Mouse (Mus musculus) kidney, postnatal 0 days (tissue): Measurements from ENCODE around the gene Hpcal1. TPM values are rescaled to one million over a fixed set of nuclear protein-coding genes. Genes with fewer than 3 reads are reported as not detected.
A peak's percentile ranks its signal among the peaks of the same experiment; 100 is the strongest.
"Not testable (repeated sequence)": the region's sequence is repeated elsewhere in the genome, so short reads cannot be mapped to it uniquely, and the experiment has no call there.

Experiments
- ATAC-seq: fragments of 200-750 bp; cut with Nextera tagmentation; replicated peaks from 2 replicates; pipeline ENCODE4 v1.8.0; 2017; ENCODE audit warnings: low read depth, moderate number of reproducible peaks, moderate TSS enrichment, moderate library complexity; ENCODE audit not compliant: low FRiP score
- DNase-seq: peaks from one replicate; pipeline ENCODE4 v3.0.0-alpha.2; 2016; ENCODE audit warnings: low spot score
- H3K27ac ChIP-seq: fragments of 300-500 bp; sonication (generic); 2 replicates; pipeline ENCODE4 v1.5.1; 2014; ENCODE audit warnings: mild to moderate bottlenecking
- H3K27me3 ChIP-seq: fragments of 300-500 bp; sonication (generic); 2 replicates; pipeline ENCODE4 v1.6.1; 2014; ENCODE audit warnings: low read length, mixed read lengths; ENCODE audit not compliant: insufficient read depth
- H3K36me3 ChIP-seq: fragments of 300-500 bp; sonication (generic); 2 replicates; pipeline ENCODE4 v1.6.1; 2014; ENCODE audit warnings: low read length, mixed read lengths; ENCODE audit not compliant: insufficient read depth
- H3K4me1 ChIP-seq: fragments of 300-500 bp; sonication (generic); replicated peaks from 2 replicates; pipeline ENCODE4 v1.6.1; 2014; ENCODE audit warnings: antibody characterized with exemption, low read length, mixed read lengths; ENCODE audit not compliant: insufficient read depth
- H3K4me2 ChIP-seq: fragments of 300-500 bp; sonication (generic); 2 replicates; pipeline ENCODE4 v1.6.1; 2014; ENCODE audit warnings: mild to moderate bottlenecking, low read length, moderate library complexity, mixed read lengths
- H3K4me3 ChIP-seq: fragments of 300-500 bp; sonication (generic); replicated peaks from 2 replicates; pipeline ENCODE4 v1.5.1; 2014; ENCODE audit warnings: low read depth, low read length
- H3K9ac ChIP-seq: fragments of 300-500 bp; sonication (generic); 2 replicates; pipeline ENCODE4 v1.6.1; 2014; ENCODE audit warnings: low read depth, low read length
- H3K9me3 ChIP-seq: fragments of 300-500 bp; sonication (generic); replicated peaks from 2 replicates; pipeline ENCODE4 v1.6.1; 2016; ENCODE audit warnings: low read length, inconsistent platforms, mixed read lengths
- CTCF ChIP-seq: IDR thresholded peaks from 2 replicates; pipeline ENCODE4 v1.5.1; 2016; ENCODE audit warnings: antibody characterized with exemption, low read depth, mild to moderate bottlenecking, moderate library complexity
- WGBS: fragments of 180-500 bp; shearing (Covaris S2); extraction: QIAGEN DNeasy Blood & Tissue Kit; methylation state at CpG from one replicate; pipeline ENCODE4 v1.1.7; 2014; 5-methylcytosine and 5-hydroxymethylcytosine counted together
- polyA plus RNA-seq: library from polyadenylated mRNA; unstranded; fragments of >200 nt; fragmentation: Nextera tagmentation; extraction: Ambion mirVana; gene quantifications from 2 replicates; pipeline ENCODE4 v1.2.1, GENCODE M21; 2015

The Hpcal1 gene
- polyA plus RNA-seq, 1 experiment from 2014 or later, result 70.6 TPM

GRCm38 (mm10) chr12:17778320-17778719 is 87.7 kb downstream of the Hpcal1 start:
- H3K27ac ChIP-seq, result no peak overlapping the region
- peak; percentile 60 for DNase-seq
- H3K4me1 ChIP-seq, result no peaks in the 10 kb centered on the region
- no peaks in the 10 kb centered on the region for H3K36me3 ChIP-seq
- no peak overlapping the region for H3K9ac ChIP-seq
- 13% methylated on average over 3 of the region's 3 CpGs for WGBS
- no peak overlapping the region for H3K4me3 ChIP-seq
- ATAC-seq, result no peak
- H3K9me3 ChIP-seq, result no peaks in the 10 kb centered on the region
- H3K4me2 ChIP-seq, result no peak overlapping the region
- peak; percentile 68 for TF ChIP-seq CTCF
- H3K27me3 ChIP-seq, result no peaks in the 10 kb centered on the region

DNA sequence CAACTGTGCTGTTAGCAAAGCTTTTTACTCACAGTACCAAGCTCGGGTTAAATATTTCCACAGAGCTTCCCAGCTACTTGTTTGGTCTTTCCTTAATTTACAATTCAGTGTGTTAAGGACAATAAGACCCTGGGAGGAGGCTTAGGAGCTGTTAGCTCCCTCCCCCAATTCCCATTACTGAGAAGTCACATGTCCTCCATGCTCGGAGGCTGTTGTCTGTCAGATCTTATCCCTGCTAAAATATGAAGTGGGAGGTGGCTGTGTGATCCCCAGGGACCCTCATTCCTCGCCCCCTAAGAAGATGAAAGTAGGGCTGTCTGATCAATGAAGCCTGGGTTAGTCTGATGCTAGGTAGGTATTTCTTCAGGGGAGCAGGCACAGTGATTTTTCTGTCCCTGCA is 88.4 kb downstream of the Hpcal1 start:
- Histone ChIP-seq H3K4me2 (no peak overlapping the region), H3K27ac (no peak overlapping the region), H3K36me3 (no peaks in the 10 kb centered on the region), H3K9me3 (no peaks in the 10 kb centered on the region), H3K4me1 (no peaks in the 10 kb centered on the region), H3K27me3 (no peaks in the 10 kb centered on the region), H3K9ac (no peak overlapping the region), H3K4me3 (no peak overlapping the region)
- 31% methylated on average over 3 of the region's 3 CpGs for WGBS
- no peak for DNase-seq
- ATAC-seq, result no peak
- no peak for TF ChIP-seq CTCF

- DNase-seq, result no peak
- ATAC-seq, result no peak
Measured at GRCm38 (mm10) chr12:17789486-17789885, 98.8 kb downstream of the Hpcal1 start.

GRCm38 (mm10) chr12:17791111-17791510 is 100.5 kb downstream of the Hpcal1 start:
- 80% methylated on average over 6 of the region's 6 CpGs for WGBS
- H3K27me3 ChIP-seq, result no peaks in the 10 kb centered on the region
- DNase-seq (no peak), ATAC-seq (no peak)
- H3K9ac ChIP-seq, result no peak overlapping the region
- no peak for TF ChIP-seq CTCF
- H3K4me3 ChIP-seq, result no peak overlapping the region
- 0 out of 2 replicates have a peak, but pooled peaks cover 5% of the 10 kb centered on the region for H3K36me3 ChIP-seq
- no peaks in the 10 kb centered on the region for H3K4me1 ChIP-seq
- no peaks in the 10 kb centered on the region for H3K9me3 ChIP-seq
- H3K4me2 ChIP-seq, result no peak overlapping the region
- no peak overlapping the region for H3K27ac ChIP-seq

More at GRCm38 (mm10) chr12:17789486-17789885, 98.8 kb downstream of the Hpcal1 start:
- Histone ChIP-seq H3K27me3 (no peaks in the 10 kb centered on the region), H3K36me3 (0 out of 2 replicates have a peak, but pooled peaks cover 5% of the 10 kb centered on the region), H3K4me1 (no peaks in the 10 kb centered on the region), H3K9ac (no peak overlapping the region), H3K27ac (no peak overlapping the region), H3K9me3 (no peaks in the 10 kb centered on the region), H3K4me2 (no peak overlapping the region), H3K4me3 (no peak overlapping the region)
- TF ChIP-seq CTCF, result peak; percentile 35
- WGBS, result 60% methylated on average over 3 of the region's 3 CpGs

DNA sequence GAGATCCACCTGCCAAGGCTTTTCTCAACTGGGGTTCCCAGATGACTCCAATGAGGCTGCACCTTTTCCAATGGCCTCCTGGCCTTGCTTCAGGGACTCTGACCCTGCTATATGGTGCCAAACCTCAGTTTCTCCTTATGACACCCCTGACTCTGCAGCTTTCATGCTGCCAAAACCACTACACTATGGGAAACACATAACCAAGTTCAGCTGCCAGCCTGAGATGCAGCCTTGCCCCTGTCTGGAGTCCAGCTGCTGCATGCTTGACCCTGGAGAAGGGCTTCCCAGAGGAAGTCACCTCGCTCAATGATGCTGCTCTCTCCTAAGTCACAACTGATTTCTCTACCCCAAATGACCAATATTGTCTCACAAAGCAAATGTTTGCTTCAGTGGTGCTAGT is 102.1 kb downstream of the Hpcal1 start:
- no peaks in the 10 kb centered on the region for H3K4me1 ChIP-seq
- H3K9me3 ChIP-seq, result no peaks in the 10 kb centered on the region
- TF ChIP-seq CTCF, result no peak
- no peak overlapping the region for H3K27ac ChIP-seq
- no peak overlapping the region for H3K4me2 ChIP-seq
- no peak overlapping the region for H3K9ac ChIP-seq
- WGBS, result 81% methylated on average over 1 of the region's 1 CpGs
- no peak for ATAC-seq
- H3K27me3 ChIP-seq, result no peaks in the 10 kb centered on the region
- 0 out of 2 replicates have a peak, but pooled peaks cover 5% of the 10 kb centered on the region for H3K36me3 ChIP-seq
- H3K4me3 ChIP-seq, result no peak overlapping the region
- no peak for DNase-seq

GRCm38 (mm10) chr12:17795660-17796278 is 105.1 kb downstream of the Hpcal1 start:
- peak; percentile 56 for DNase-seq
- Histone ChIP-seq H3K4me1 (no peaks in the 10 kb centered on the region), H3K9me3 (no peaks in the 10 kb centered on the region), H3K36me3 (0 out of 2 replicates have a peak, but pooled peaks cover 5% of the 10 kb centered on the region), H3K27ac (no peak overlapping the region), H3K4me3 (no peak overlapping the region), H3K9ac (no peak overlapping the region), H3K4me2 (no peak overlapping the region), H3K27me3 (no peaks in the 10 kb centered on the region)
- TF ChIP-seq CTCF, result peak; percentile 80
- ATAC-seq, result no peak
- WGBS, result 63% methylated on average over 3 of the region's 3 CpGs

DNA sequence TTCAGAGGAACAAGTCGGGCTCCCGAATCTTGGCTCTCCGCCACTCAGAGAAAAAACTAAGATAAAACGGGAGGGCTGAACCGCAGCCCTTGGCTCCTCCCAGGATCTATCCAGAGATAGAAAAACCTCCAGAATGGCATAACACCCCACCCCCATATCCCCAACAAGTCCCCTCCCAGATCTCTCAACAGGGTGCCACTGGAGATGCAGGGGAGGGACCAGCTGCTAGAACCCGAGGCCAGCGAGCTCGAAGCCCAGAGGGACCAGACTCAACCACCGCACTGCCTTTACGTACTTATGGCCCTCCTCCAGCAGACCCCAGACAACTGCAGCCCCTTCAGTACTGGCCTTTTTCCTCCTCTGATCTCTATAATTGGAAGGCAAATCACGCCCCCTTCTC is 107.6 kb downstream of the Hpcal1 start:
- H3K9me3 ChIP-seq, H3K4me1 ChIP-seq: not testable (repeated sequence)

More for the DNA sequence above, 107.6 kb downstream of the Hpcal1 start:
- H3K27ac ChIP-seq, DNase-seq, H3K36me3 ChIP-seq, H3K4me2 ChIP-seq, H3K9ac ChIP-seq, ATAC-seq, H3K27me3 ChIP-seq, H3K4me3 ChIP-seq: not testable (repeated sequence)
- WGBS, result 81% methylated on average over 11 of the region's 11 CpGs
